Mouse (Mus musculus): ENCODE measurements around the gene Tns1.

- TF ChIP-seq RAD21 (IDR thresholded peaks at IDR 0.05; ENCODE audit: low read depth, low read length) (no peak), POLR2A (IDR thresholded peaks at IDR 0.05; ENCODE audit: low read depth, low read length) (no peak), CTCF (conservative IDR thresholded peaks at IDR 0.05 in 1 of 2, IDR thresholded peaks at IDR 0.05 in 1 of 2; ENCODE audit: low read depth in 2 of 2, low read length in 2 of 2) (no peak)
These were observed 124.7 kb downstream of the Tns1 start for GRCm38 (mm10) chr1:73999533-73999932.

Data from CH12.LX (cell line).